Mouse (Mus musculus): ENCODE measurements at regions not wholly inside any gene's neighbourhood (a gene's known extent, or its start where the extent isn't known, plus 50 kb on each side); places are given as distances from the start of the nearest gene placed in this dataset.

GRCm38 (mm10) chr10:118624368-118624767 lies 183.5 kb downstream of the Ifng start:
- DNase-seq (ENCODE audit: low spot score) = no peak

- DNase-seq (ENCODE audit: low spot score) = no peak
These were observed 187.2 kb downstream of the Ifng start for GRCm38 (mm10) chr10:118628000-118628399.

- DNase-seq (ENCODE audit: low spot score) = no peak
These were observed 188.7 kb downstream of the Ifng start for GRCm38 (mm10) chr10:118629360-118630040.

GRCm38 (mm10) chr10:118631786-118632185 lies 190.9 kb downstream of the Ifng start:
- DNase-seq (ENCODE audit: low spot score) = no peak

- DNase-seq (ENCODE audit: low spot score) = no peak
These were observed 191.3 kb downstream of the Ifng start for GRCm38 (mm10) chr10:118632187-118632586.

- DNase-seq (ENCODE audit: low spot score) = no peak
These were observed 192.6 kb downstream of the Ifng start for GRCm38 (mm10) chr10:118633429-118633828.

GRCm38 (mm10) chr10:118639097-118639496 lies 198.3 kb downstream of the Ifng start:
- DNase-seq (ENCODE audit: low spot score) = no peak

GRCm38 (mm10) chr10:118640121-118640809 lies 199.4 kb downstream of the Ifng start:
- DNase-seq (ENCODE audit: low spot score) = no peak

- no peak for DNase-seq (ENCODE audit: low spot score)
These were observed 200.1 kb downstream of the Ifng start for GRCm38 (mm10) chr10:118640810-118641427.

- no peak for DNase-seq (ENCODE audit: low spot score)
These were observed 202.8 kb downstream of the Ifng start for GRCm38 (mm10) chr10:118643622-118644021.

- peak; percentile 50 for DNase-seq (ENCODE audit: low spot score)
These were observed 207.3 kb downstream of the Ifng start for GRCm38 (mm10) chr10:118648111-118648510.

- no peak for DNase-seq (ENCODE audit: low spot score)
These were observed 213.4 kb downstream of the Dyrk2 start for GRCm38 (mm10) chr10:118656561-118656960.

GRCm38 (mm10) chr10:118666009-118666408 lies 204.0 kb downstream of the Dyrk2 start:
- no peak for DNase-seq (ENCODE audit: low spot score)

- DNase-seq (ENCODE audit: low spot score) = peak; percentile 30
These were observed 194.1 kb downstream of the Dyrk2 start for GRCm38 (mm10) chr10:118675816-118676465.

GRCm38 (mm10) chr10:118678750-118679418 lies 191.1 kb downstream of the Dyrk2 start:
- no peak for DNase-seq (ENCODE audit: low spot score)

GRCm38 (mm10) chr10:118679507-118679906 lies 190.5 kb downstream of the Dyrk2 start:
- no peak for DNase-seq (ENCODE audit: low spot score)

GRCm38 (mm10) chr10:118680896-118681295 lies 189.1 kb downstream of the Dyrk2 start:
- DNase-seq (ENCODE audit: low spot score) = no peak

- DNase-seq (ENCODE audit: low spot score) = no peak
These were observed 186.7 kb downstream of the Dyrk2 start for GRCm38 (mm10) chr10:118683356-118683755.

- DNase-seq (ENCODE audit: low spot score) = no peak
These were observed 170.7 kb downstream of the Dyrk2 start for GRCm38 (mm10) chr10:118699292-118699691.

- no peak for DNase-seq (ENCODE audit: low spot score)
These were observed 169.9 kb downstream of the Dyrk2 start for GRCm38 (mm10) chr10:118700115-118700514.

- no peak for DNase-seq (ENCODE audit: low spot score)
These were observed 164.0 kb downstream of the Dyrk2 start for GRCm38 (mm10) chr10:118706020-118706419.

- DNase-seq (ENCODE audit: low spot score) = no peak
These were observed 160.3 kb downstream of the Dyrk2 start for GRCm38 (mm10) chr10:118709718-118710117.
